Mouse (Mus musculus) testis, adult 2 months (tissue): ENCODE results near the gene D430042O09Rik. TPM values are rescaled to one million over a fixed set of nuclear protein-coding genes. Genes with fewer than 3 reads are reported as not detected.

Source experiments
- H3K27ac ChIP-seq: fragments of 200-500 bp; 2 replicates; pipeline ENCODE4 v1.5.1; 2012; ENCODE audit warnings: low read depth, low read length; ENCODE audit not compliant: control insufficient read depth, insufficient read depth
- H3K27me3 ChIP-seq: fragments of 200-500 bp; 2 replicates; pipeline ENCODE4 v1.6.1; 2012; ENCODE audit warnings: mild to moderate bottlenecking, low read length, moderate library complexity; ENCODE audit not compliant: control insufficient read depth, insufficient read depth
- H3K36me3 ChIP-seq: fragments of 200-500 bp; 2 replicates; pipeline ENCODE4 v1.6.1; 2012; ENCODE audit warnings: mild to moderate bottlenecking, low read length; ENCODE audit not compliant: control insufficient read depth, insufficient read depth
- H3K4me1 ChIP-seq: fragments of 200-500 bp; 2 replicates; pipeline ENCODE4 v1.6.1; 2012; ENCODE audit warnings: low read length; ENCODE audit not compliant: control insufficient read depth, insufficient read depth
- H3K4me3 ChIP-seq: fragments of 200-500 bp; 2 replicates; pipeline ENCODE4 v1.5.1; 2012; ENCODE audit warnings: low read depth, mild to moderate bottlenecking, low read length, moderate library complexity, mixed read lengths; ENCODE audit not compliant: control insufficient read depth
- CTCF ChIP-seq: fragments of 200-500 bp; IDR thresholded peaks from 2 replicates; pipeline ENCODE4 v1.5.1; 2012; ENCODE audit warnings: low read depth, mild to moderate bottlenecking, inconsistent platforms, low read length, moderate library complexity; ENCODE audit not compliant: control insufficient read depth, insufficient read depth, insufficient replicate concordance
- POLR2A ChIP-seq: fragments of 200-500 bp; IDR thresholded peaks from 2 replicates; pipeline ENCODE4 v1.6.1; 2012; ENCODE audit warnings: low read depth, mild to moderate bottlenecking, inconsistent platforms, low read length, moderate library complexity; ENCODE audit not compliant: control insufficient read depth
- polyA plus RNA-seq: library from polyadenylated mRNA; depleted of rRNA; stranded (reverse); fragments of >200 nt; gene quantifications from 2 replicates; pipeline ENCODE4 v1.2.3, GENCODE M21; 2012

Gene D430042O09Rik
- polyA plus RNA-seq, 1 experiment = 57.7 TPM

DNA sequence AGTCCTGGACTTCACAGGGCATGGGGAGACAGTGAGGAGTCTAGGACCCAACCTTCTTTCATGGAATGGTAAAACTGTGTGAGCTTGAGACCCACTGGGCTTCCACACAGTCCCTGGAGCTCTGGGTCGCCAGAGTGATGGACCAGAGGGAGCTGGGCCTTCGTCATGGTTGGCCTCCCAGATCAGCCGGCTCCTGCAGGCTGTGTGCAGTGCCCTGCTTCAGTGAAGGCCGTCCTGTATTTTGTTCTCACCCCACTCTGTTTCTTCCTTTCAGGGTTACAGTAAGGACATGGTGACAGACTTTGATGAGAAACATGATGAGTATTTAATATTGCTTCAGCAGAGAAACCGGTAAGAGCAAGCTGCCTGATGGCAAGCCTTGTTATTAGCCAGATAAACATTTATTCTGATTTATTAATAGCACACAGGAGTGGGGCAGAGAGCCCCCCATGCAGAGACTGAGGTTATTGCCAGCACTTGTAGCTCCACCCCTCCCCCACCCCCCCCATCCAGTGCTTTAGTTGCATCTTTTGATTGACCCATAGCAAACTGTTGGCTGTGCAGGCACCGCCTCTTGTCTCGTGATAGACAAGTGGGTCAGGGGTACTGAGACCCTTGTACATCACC lies 45.1 kb downstream of the D430042O09Rik start:
- Histone ChIP-seq H3K27me3 (no peaks in the 10 kb centered on the region), H3K4me3 (no peak overlapping the region), H3K36me3 (no peaks in the 10 kb centered on the region; the same call in none of the 2 replicates), H3K27ac (no peak overlapping the region), H3K4me1 (peaks cover 2% of the 10 kb centered on the region; the same call in 1 of the 2 replicates)
- no peak for TF ChIP-seq POLR2A
- no peak for TF ChIP-seq CTCF

- Histone ChIP-seq H3K27me3 (no peaks in the 10 kb centered on the region), H3K27ac (no peak overlapping the region), H3K4me3 (no peak overlapping the region), H3K4me1 (peaks cover 2% of the 10 kb centered on the region; the same call in 1 of the 2 replicates), H3K36me3 (no peaks in the 10 kb centered on the region; the same call in none of the 2 replicates)
- TF ChIP-seq POLR2A (no peak), CTCF (no peak)
Measured at GRCm38 (mm10) chr7:125753326-125753715, 45.6 kb downstream of the D430042O09Rik start.

GRCm38 (mm10) chr7:125756806-125757205 lies 49.1 kb downstream of the D430042O09Rik start:
- Histone ChIP-seq H3K4me1 (peaks cover 2% of the 10 kb centered on the region; the same call in 1 of the 2 replicates), H3K36me3 (no peaks in the 10 kb centered on the region; the same call in none of the 2 replicates), H3K27ac (no peak overlapping the region), H3K27me3 (no peaks in the 10 kb centered on the region), H3K4me3 (no peak overlapping the region)
- TF ChIP-seq CTCF = no peak
- TF ChIP-seq POLR2A = no peak

GRCm38 (mm10) chr7:125757896-125758623 lies 50.4 kb downstream of the D430042O09Rik start:
- H3K4me1 ChIP-seq = no peaks in the 10 kb centered on the region
- H3K27me3 ChIP-seq = no peaks in the 10 kb centered on the region
- no peak overlapping the region for H3K4me3 ChIP-seq
- TF ChIP-seq CTCF (no peak), POLR2A (no peak)
- no peak overlapping the region for H3K27ac ChIP-seq
- no peaks in the 10 kb centered on the region; the same call in none of the 2 replicates for H3K36me3 ChIP-seq

- no peaks in the 10 kb centered on the region; the same call in 1 of the 2 replicates for H3K36me3 ChIP-seq
- H3K27me3 ChIP-seq = no peaks in the 10 kb centered on the region
- TF ChIP-seq POLR2A = no peak
- TF ChIP-seq CTCF = no peak
- H3K27ac ChIP-seq = no peak overlapping the region
- no peak overlapping the region for H3K4me3 ChIP-seq
- H3K4me1 ChIP-seq = no peaks in the 10 kb centered on the region
Measured at GRCm38 (mm10) chr7:125762289-125762688, 54.6 kb downstream of the D430042O09Rik start.

DNA sequence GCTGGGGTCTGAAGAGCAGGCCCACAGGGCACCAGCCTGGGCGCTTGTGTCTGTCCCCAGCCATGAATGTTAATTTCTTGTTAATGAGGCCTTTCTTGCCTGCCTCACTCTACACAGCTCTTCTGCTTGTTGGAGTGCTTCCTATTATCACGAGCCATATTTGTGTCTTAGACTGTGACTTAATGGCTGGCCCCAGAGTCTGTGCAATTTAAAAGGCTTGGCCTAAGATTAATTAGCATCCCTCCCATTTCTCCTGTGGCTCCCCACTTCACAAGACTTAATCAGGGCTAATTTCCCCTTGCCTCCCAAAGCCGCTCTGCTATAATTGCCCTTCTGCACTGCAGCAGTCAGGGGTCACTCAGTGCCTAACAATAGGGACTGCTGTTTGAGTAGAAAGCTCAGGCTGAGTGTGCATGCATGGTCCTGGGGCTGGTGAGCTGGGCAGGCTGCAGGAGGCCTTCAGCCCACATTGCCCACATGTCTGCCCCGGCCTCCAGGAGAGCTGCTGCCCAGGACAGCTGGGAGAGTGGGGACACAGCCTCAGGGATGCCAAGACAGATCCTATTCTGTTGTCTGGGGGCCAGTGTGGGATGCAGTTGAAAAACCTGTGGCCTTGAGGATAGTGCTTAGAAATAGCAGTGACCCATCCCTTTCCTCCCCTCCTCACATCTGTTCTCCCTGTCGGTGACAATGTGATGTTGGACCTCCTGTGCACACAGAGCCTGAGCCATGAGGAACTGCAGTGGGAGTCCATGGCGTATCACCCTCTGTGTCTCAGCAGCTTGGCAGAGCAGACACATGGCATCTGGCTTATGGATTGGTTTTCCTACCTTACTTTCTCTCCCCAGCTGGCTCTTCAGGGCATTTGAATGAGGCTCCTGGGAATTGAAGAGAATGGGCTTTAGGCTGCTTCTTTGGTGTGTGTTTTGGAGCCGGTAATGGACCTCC lies 55.5 kb downstream of the D430042O09Rik start:
- Histone ChIP-seq H3K4me3 (no peak overlapping the region), H3K36me3 (no peaks in the 10 kb centered on the region; the same call in 1 of the 2 replicates), H3K27me3 (no peaks in the 10 kb centered on the region), H3K4me1 (no peaks in the 10 kb centered on the region), H3K27ac (no peak overlapping the region)
- no peak for TF ChIP-seq POLR2A
- TF ChIP-seq CTCF = no peak
